Mouse (Mus musculus): ENCODE measurements around the gene Fgfrl1. TPM values are rescaled to one million over a fixed set of nuclear protein-coding genes. Genes with fewer than 3 reads are reported as not detected.

The Fgfrl1 gene
- polyA plus RNA-seq, 1 experiment from 2014 or later, result 16.3 TPM

GRCm38 (mm10) chr5:108694352-108695261, 2.4 kb downstream of the Fgfrl1 start:
- Histone ChIP-seq H3K36me3 (0 out of 2 replicates have a peak, but pooled peaks cover 6% of the 10 kb centered on the region), H3K4me1 (replicated peaks) (peaks cover 73% of the 10 kb centered on the region), H3K4me3 (peak overlapping the region; percentile 85), H3K27ac (peak overlapping the region; percentile 91), H3K9me3 (no peaks in the 10 kb centered on the region), H3K27me3 (ENCODE audit: insufficient read depth, poor library complexity, severe bottlenecking) (peaks cover 39% of the 10 kb centered on the region)
- under 1% methylated on average over 96 of the region's 99 CpGs for WGBS
- DNase-seq (ENCODE audit: low spot score), result peak; percentile 56

- Histone ChIP-seq H3K4me1 (replicated peaks) (peaks cover 85% of the 10 kb centered on the region), H3K4me3 (peak overlapping the region; percentile 85)
These were observed 3.7 kb downstream of the Fgfrl1 start for GRCm38 (mm10) chr5:108695861-108696260.

GRCm38 (mm10) chr5:108696542-108696941, 4.4 kb downstream of the Fgfrl1 start:
- WGBS, result 80% methylated on average over 3 of the region's 3 CpGs
- Histone ChIP-seq H3K27ac (peak overlapping the region; percentile 80), H3K36me3 (0 out of 2 replicates have a peak, but pooled peaks cover 6% of the 10 kb centered on the region), H3K9me3 (no peaks in the 10 kb centered on the region), H3K4me1 (replicated peaks) (peaks cover 92% of the 10 kb centered on the region), H3K27me3 (ENCODE audit: insufficient read depth, poor library complexity, severe bottlenecking) (peaks cover 35% of the 10 kb centered on the region), H3K4me3 (peak overlapping the region; percentile 85; the same call in 1 of the 2 replicates)
- no peak for DNase-seq (ENCODE audit: low spot score)

More at GRCm38 (mm10) chr5:108695861-108696260, 3.7 kb downstream of the Fgfrl1 start:
- no peak for DNase-seq (ENCODE audit: low spot score)
- WGBS, result 93% methylated on average over 12 of the region's 12 CpGs
- H3K27ac ChIP-seq, result 0 out of 2 replicates have a peak overlapping the region, but pooled peaks have one; percentile 80
- peaks cover 39% of the 10 kb centered on the region for H3K27me3 ChIP-seq (ENCODE audit: insufficient read depth, poor library complexity, severe bottlenecking)
- H3K36me3 ChIP-seq, result 0 out of 2 replicates have a peak, but pooled peaks cover 6% of the 10 kb centered on the region
- H3K9me3 ChIP-seq, result no peaks in the 10 kb centered on the region

GRCm38 (mm10) chr5:108697341-108697753, 5.2 kb downstream of the Fgfrl1 start:
- H3K4me3 ChIP-seq, result peak overlapping the region; percentile 18; the same call in 1 of the 2 replicates
- H3K4me1 ChIP-seq (replicated peaks), result peaks cover 90% of the 10 kb centered on the region
- peak; percentile 59 for DNase-seq (ENCODE audit: low spot score)
- peaks cover 27% of the 10 kb centered on the region for H3K27me3 ChIP-seq (ENCODE audit: insufficient read depth, poor library complexity, severe bottlenecking)
- H3K36me3 ChIP-seq, result peaks cover 8% of the 10 kb centered on the region; the same call in 1 of the 2 replicates
- peak overlapping the region; percentile 80 for H3K27ac ChIP-seq
- H3K9me3 ChIP-seq, result no peaks in the 10 kb centered on the region
- WGBS, result 18% methylated on average over 4 of the region's 4 CpGs

- Histone ChIP-seq H3K27ac (peak overlapping the region; percentile 42; the same call in 1 of the 2 replicates), H3K9me3 (no peaks in the 10 kb centered on the region), H3K4me1 (replicated peaks) (peaks cover 78% of the 10 kb centered on the region), H3K4me3 (no peak overlapping the region), H3K36me3 (peaks cover 36% of the 10 kb centered on the region), H3K27me3 (ENCODE audit: insufficient read depth, poor library complexity, severe bottlenecking) (peaks cover 12% of the 10 kb centered on the region)
- 41% methylated on average over 3 of the region's 3 CpGs for WGBS
- no peak for DNase-seq (ENCODE audit: low spot score)
These were observed 8.2 kb downstream of the Fgfrl1 start for GRCm38 (mm10) chr5:108700346-108700745.

GRCm38 (mm10) chr5:108701341-108702021, 9.3 kb downstream of the Fgfrl1 start:
- no peaks in the 10 kb centered on the region for H3K9me3 ChIP-seq
- H3K27ac ChIP-seq, result no peak overlapping the region
- 0 out of 2 replicates have a peak, but pooled peaks cover 1% of the 10 kb centered on the region for H3K27me3 ChIP-seq (ENCODE audit: insufficient read depth, poor library complexity, severe bottlenecking)
- no peak overlapping the region for H3K4me3 ChIP-seq
- H3K4me1 ChIP-seq (replicated peaks), result peaks cover 67% of the 10 kb centered on the region
- peaks cover 44% of the 10 kb centered on the region for H3K36me3 ChIP-seq
- DNase-seq (ENCODE audit: low spot score), result no peak
- WGBS, result 71% methylated on average over 10 of the region's 10 CpGs

- H3K36me3 ChIP-seq, result peaks cover 63% of the 10 kb centered on the region
- no peak for DNase-seq (ENCODE audit: low spot score)
- H3K9me3 ChIP-seq, result no peaks in the 10 kb centered on the region
- H3K4me1 ChIP-seq (replicated peaks), result peaks cover 42% of the 10 kb centered on the region
- H3K4me3 ChIP-seq, result no peak overlapping the region
- H3K27me3 ChIP-seq (ENCODE audit: insufficient read depth, poor library complexity, severe bottlenecking), result no peaks in the 10 kb centered on the region
- 83% methylated on average over 12 of the region's 12 CpGs for WGBS
- peak overlapping the region; percentile 64; the same call in 1 of the 2 replicates for H3K27ac ChIP-seq
These were observed 11.8 kb downstream of the Fgfrl1 start for GRCm38 (mm10) chr5:108703754-108704626.

- H3K27ac ChIP-seq, result no peak overlapping the region
- H3K4me3 ChIP-seq, result no peak overlapping the region
- no peaks in the 10 kb centered on the region for H3K9me3 ChIP-seq
- H3K4me1 ChIP-seq (replicated peaks), result peaks cover 16% of the 10 kb centered on the region
- H3K36me3 ChIP-seq, result peaks cover 58% of the 10 kb centered on the region
- WGBS, result 86% methylated on average over 2 of the region's 2 CpGs
- DNase-seq (ENCODE audit: low spot score), result no peak
- H3K27me3 ChIP-seq (ENCODE audit: insufficient read depth, poor library complexity, severe bottlenecking), result no peaks in the 10 kb centered on the region
These were observed 15.6 kb downstream of the Fgfrl1 start for GRCm38 (mm10) chr5:108707758-108708157.

- H3K4me3 ChIP-seq, result no peak overlapping the region
- peak overlapping the region; percentile 37 for H3K27ac ChIP-seq
- H3K27me3 ChIP-seq (ENCODE audit: insufficient read depth, poor library complexity, severe bottlenecking), result no peaks in the 10 kb centered on the region
- H3K9me3 ChIP-seq, result no peaks in the 10 kb centered on the region
- no peak for DNase-seq (ENCODE audit: low spot score)
- H3K36me3 ChIP-seq, result peaks cover 52% of the 10 kb centered on the region
- H3K4me1 ChIP-seq (replicated peaks), result peaks cover 13% of the 10 kb centered on the region
- WGBS, result 91% methylated on average over 1 of the region's 1 CpGs
These were observed 16.2 kb downstream of the Fgfrl1 start for GRCm38 (mm10) chr5:108708419-108708818.

- Histone ChIP-seq H3K9me3 (no peaks in the 10 kb centered on the region), H3K27me3 (ENCODE audit: insufficient read depth, poor library complexity, severe bottlenecking) (no peaks in the 10 kb centered on the region), H3K4me1 (replicated peaks) (peaks cover 8% of the 10 kb centered on the region), H3K27ac (peak overlapping the region; percentile 37; the same call in 1 of the 2 replicates), H3K4me3 (no peak overlapping the region), H3K36me3 (peaks cover 45% of the 10 kb centered on the region)
- 64% methylated on average over 6 of the region's 6 CpGs for WGBS
- DNase-seq (ENCODE audit: low spot score), result no peak
These were observed 17.0 kb downstream of the Fgfrl1 start for GRCm38 (mm10) chr5:108708981-108709731.

GRCm38 (mm10) chr5:108711968-108712367, 19.8 kb downstream of the Fgfrl1 start:
- WGBS, result 77% methylated on average over 6 of the region's 6 CpGs
- Histone ChIP-seq H3K36me3 (peaks cover 17% of the 10 kb centered on the region; the same call in 1 of the 2 replicates), H3K4me1 (replicated peaks) (peaks cover 10% of the 10 kb centered on the region; the same call in 1 of the 2 replicates), H3K4me3 (no peak overlapping the region), H3K27ac (no peak overlapping the region), H3K9me3 (no peaks in the 10 kb centered on the region), H3K27me3 (ENCODE audit: insufficient read depth, poor library complexity, severe bottlenecking) (no peaks in the 10 kb centered on the region)
- no peak for DNase-seq (ENCODE audit: low spot score)
